Mouse (Mus musculus) midbrain, embryonic 14.5 days (tissue): Measurements from ENCODE around the gene Isca1. TPM values are rescaled to one million over a fixed set of nuclear protein-coding genes. Genes with fewer than 3 reads are reported as not detected.
A peak's percentile ranks its signal among the peaks of the same experiment; 100 is the strongest.
"Not testable (repeated sequence)": the region's sequence is repeated elsewhere in the genome, so short reads cannot be mapped to it uniquely, and the experiment has no call there.

Experiments
- ATAC-seq: fragments of 200-750 bp; cut with Nextera tagmentation; 2 replicates; pipeline ENCODE4 v1.8.0; 2017; ENCODE audit warnings: moderate number of reproducible peaks, moderate library complexity; ENCODE audit not compliant: low FRiP score, low TSS enrichment
- DNase-seq: peaks from one replicate; pipeline ENCODE4 v3.0.0-alpha.2; 2015
- H3K27ac ChIP-seq: fragments of 300-500 bp; sonication (generic); replicated peaks from 2 replicates; pipeline ENCODE4 v1.5.1; 2014; ENCODE audit warnings: mild to moderate bottlenecking, low read depth, low read length, moderate library complexity
- H3K27me3 ChIP-seq: fragments of 300-500 bp; sonication (generic); 2 replicates; pipeline ENCODE4 v1.6.1; 2014; ENCODE audit warnings: low read length, control low read depth, mixed read lengths; ENCODE audit not compliant: control insufficient read depth, insufficient read depth
- H3K36me3 ChIP-seq: fragments of 300-500 bp; sonication (generic); 2 replicates; pipeline ENCODE4 v1.6.1; 2014; ENCODE audit warnings: low read length, control low read depth; ENCODE audit not compliant: control insufficient read depth, insufficient read depth
- H3K4me1 ChIP-seq: fragments of 300-500 bp; sonication (generic); 2 replicates; pipeline ENCODE4 v1.6.1; 2014; ENCODE audit warnings: mild to moderate bottlenecking, antibody characterized with exemption, low read length, control low read depth; ENCODE audit not compliant: control insufficient read depth, insufficient read depth
- H3K4me2 ChIP-seq: fragments of 300-500 bp; sonication (generic); 2 replicates; pipeline ENCODE4 v1.6.1; 2014; ENCODE audit warnings: mild to moderate bottlenecking, low read length, moderate library complexity
- H3K4me3 ChIP-seq: fragments of 300-500 bp; sonication (generic); replicated peaks from 2 replicates; pipeline ENCODE4 v1.5.1; 2014; ENCODE audit warnings: low read depth, low read length
- H3K9ac ChIP-seq: fragments of 300-500 bp; sonication (generic); replicated peaks from 2 replicates; pipeline ENCODE4 v1.6.1; 2014; ENCODE audit warnings: mild to moderate bottlenecking, low read length, moderate library complexity
- H3K9me3 ChIP-seq: fragments of 300-500 bp; sonication (generic); 2 replicates; pipeline ENCODE4 v1.6.1; 2016; ENCODE audit warnings: low read length, control low read depth, mixed read lengths; ENCODE audit not compliant: control insufficient read depth
- WGBS: fragments of 180-500 bp; shearing (Covaris S2); extraction: QIAGEN DNeasy Blood & Tissue Kit; methylation state at CpG from one replicate; pipeline ENCODE4 v1.1.7; 2014; 5-methylcytosine and 5-hydroxymethylcytosine counted together
- polyA plus RNA-seq: library from polyadenylated mRNA; unstranded; fragments of >200 nt; fragmentation: Nextera tagmentation; extraction: Ambion mirVana; gene quantifications from 2 replicates; pipeline ENCODE4 v1.2.1, GENCODE M21; 2014

Gene Isca1
- polyA plus RNA-seq, 1 experiment from 2014 or later = 194 TPM

DNA sequence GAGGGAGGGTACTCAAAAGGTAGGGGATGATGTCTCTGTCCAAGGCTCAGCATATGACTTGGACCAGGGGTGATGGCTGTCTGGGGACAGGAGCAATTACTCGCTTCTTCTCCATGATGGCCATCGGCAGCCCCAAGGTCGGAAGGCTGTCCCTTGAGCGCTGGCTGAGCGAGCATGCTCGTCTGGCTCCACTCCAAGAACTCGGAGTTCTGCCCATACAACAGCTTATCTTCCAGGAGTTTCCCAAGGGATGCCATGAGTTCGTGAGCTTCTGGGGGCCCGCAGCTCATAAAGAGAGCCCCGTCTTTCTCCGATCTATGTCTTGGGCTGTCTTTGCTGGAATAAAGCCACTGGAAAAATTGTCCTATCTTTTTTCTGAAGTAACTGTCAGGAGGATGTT, 28.5 kb downstream of the Isca1 start:
- Histone ChIP-seq H3K9me3 (no peaks in the 10 kb centered on the region), H3K4me2 (no peak overlapping the region), H3K9ac (no peak overlapping the region), H3K27ac (no peak overlapping the region), H3K4me3 (no peak overlapping the region), H3K4me1 (no peaks in the 10 kb centered on the region), H3K27me3 (no peaks in the 10 kb centered on the region), H3K36me3 (no peaks in the 10 kb centered on the region)
- ATAC-seq (no peak), DNase-seq (no peak)
- 95% methylated on average over 11 of the region's 11 CpGs for WGBS

DNA sequence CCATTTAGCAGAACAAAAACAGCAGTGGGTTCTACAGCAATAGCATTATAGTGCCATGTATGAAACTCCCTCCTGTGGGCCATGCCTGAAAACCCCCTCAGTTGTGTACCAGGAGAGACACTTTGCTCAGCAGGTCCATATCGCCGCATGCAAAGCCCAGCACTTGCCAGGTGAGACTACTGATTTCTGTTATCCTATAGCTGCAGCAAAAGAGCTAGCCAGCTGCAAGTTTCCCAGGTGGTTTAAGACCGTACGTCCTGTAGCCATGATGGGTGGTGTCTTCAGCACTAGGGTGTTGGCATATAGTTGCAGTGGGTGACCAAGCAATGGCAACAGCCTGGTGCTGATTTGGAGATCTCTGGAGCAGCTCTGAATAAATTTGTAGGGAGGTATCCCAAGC, 30.2 kb downstream of the Isca1 start:
- no peak overlapping the region for H3K4me3 ChIP-seq
- no peaks in the 10 kb centered on the region for H3K4me1 ChIP-seq
- ATAC-seq (no peak), DNase-seq (no peak)
- no peaks in the 10 kb centered on the region for H3K9me3 ChIP-seq
- no peak overlapping the region for H3K4me2 ChIP-seq
- WGBS = 92% methylated on average over 4 of the region's 4 CpGs
- H3K9ac ChIP-seq = no peak overlapping the region
- H3K27me3 ChIP-seq = no peaks in the 10 kb centered on the region
- no peaks in the 10 kb centered on the region for H3K36me3 ChIP-seq
- H3K27ac ChIP-seq = no peak overlapping the region

DNA sequence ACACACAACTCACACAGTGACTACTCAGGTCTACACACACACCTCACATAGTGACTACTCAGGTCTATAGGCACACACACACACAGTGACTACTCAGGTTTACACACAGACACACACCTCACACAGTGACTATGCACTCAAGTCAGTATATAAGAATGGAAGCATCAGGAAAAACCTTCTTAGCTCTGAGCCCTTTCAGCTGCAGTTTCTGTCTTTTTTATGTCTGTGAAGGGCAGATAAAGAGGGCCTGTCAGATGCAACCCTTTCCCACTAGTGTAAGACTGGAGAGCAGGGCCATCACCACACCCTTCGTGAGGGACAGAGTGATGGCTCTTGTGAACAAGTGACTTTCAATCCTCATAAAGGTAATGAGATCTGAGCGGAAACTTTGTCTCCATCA, 31.2 kb downstream of the Isca1 start:
- Histone ChIP-seq H3K4me2 (no peak overlapping the region), H3K4me3 (no peak overlapping the region), H3K36me3 (no peaks in the 10 kb centered on the region), H3K27me3 (no peaks in the 10 kb centered on the region), H3K9ac (no peak overlapping the region), H3K9me3 (no peaks in the 10 kb centered on the region), H3K27ac (no peak overlapping the region), H3K4me1 (no peaks in the 10 kb centered on the region)
- ATAC-seq = no peak
- no peak for DNase-seq
- 84% methylated on average over 2 of the region's 2 CpGs for WGBS

DNA sequence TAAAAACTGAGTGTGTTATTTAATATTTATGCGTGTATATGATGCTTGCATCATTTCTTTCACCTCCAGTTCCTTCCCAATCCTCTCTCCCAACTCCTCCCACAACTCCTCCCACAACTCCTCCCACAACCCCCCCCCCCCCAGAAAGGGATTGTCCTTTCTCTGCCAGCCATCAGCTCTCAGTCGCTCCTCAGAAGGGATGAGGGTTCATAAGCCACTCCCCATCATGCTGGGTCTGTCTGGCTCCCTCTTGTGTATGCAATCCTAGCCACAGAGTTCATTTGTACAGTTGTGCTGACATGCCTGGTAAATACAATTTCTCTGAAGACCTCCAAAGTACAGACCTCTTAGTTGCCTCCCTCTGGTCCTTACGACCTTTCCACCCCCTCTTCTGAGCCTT, 34.4 kb downstream of the Isca1 start:
- no peak overlapping the region for H3K9ac ChIP-seq
- H3K4me2 ChIP-seq = no peak overlapping the region
- no peak for ATAC-seq
- WGBS = 30% methylated on average over 3 of the region's 3 CpGs
- no peaks in the 10 kb centered on the region for H3K4me1 ChIP-seq
- no peak overlapping the region for H3K27ac ChIP-seq
- peak; percentile 41 for DNase-seq
- no peaks in the 10 kb centered on the region for H3K36me3 ChIP-seq
- H3K4me3 ChIP-seq = no peak overlapping the region
- H3K27me3 ChIP-seq = no peaks in the 10 kb centered on the region
- H3K9me3 ChIP-seq = no peaks in the 10 kb centered on the region

DNA sequence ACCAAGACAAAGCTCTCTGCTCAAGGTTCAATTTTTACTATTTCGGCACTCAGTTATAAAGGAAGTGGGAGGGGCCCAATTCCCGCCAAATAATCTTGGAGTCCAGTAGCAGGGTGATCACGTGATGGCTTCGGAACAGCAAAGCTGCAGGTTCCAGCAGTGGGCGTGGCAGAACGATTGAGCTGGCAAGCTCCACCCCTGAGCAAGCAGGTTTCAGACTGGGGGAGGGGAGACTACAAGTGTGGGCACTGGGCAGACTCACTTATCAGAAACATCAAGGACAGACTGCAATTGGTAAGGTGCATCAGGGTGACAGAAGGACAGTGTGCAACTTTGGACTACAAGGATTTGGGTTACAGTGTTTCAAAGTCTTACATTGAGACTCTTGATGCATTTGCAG, 35.3 kb downstream of the Isca1 start:
- H3K27me3 ChIP-seq, ATAC-seq: not testable (repeated sequence)
- WGBS = 41% methylated on average over 6 of the region's 6 CpGs

DNA sequence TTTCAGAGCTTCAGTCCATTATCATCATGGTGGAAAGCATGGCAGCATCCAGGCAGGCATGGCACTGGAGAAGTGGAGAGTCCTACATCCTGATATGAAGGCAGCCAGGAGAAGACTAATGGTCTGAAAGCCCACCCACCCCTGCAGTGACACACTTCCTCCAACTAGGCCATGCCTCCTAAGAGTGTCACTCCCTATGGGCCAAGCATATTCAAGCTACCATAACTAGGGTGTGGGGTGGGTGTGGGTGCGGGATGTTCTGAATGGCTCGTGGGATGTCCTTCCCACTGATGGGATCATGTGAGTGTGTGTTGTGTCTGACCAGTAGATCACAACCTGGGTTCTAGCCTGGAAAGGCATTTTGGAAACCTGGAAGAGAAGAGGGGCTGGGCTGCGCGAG, 35.7 kb downstream of the Isca1 start:
- no peak for ATAC-seq

More for the DNA sequence above, 35.3 kb downstream of the Isca1 start:
- H3K9ac ChIP-seq, DNase-seq, H3K4me2 ChIP-seq, H3K36me3 ChIP-seq, H3K4me1 ChIP-seq, H3K4me3 ChIP-seq, H3K9me3 ChIP-seq, H3K27ac ChIP-seq: not testable (repeated sequence)

DNA sequence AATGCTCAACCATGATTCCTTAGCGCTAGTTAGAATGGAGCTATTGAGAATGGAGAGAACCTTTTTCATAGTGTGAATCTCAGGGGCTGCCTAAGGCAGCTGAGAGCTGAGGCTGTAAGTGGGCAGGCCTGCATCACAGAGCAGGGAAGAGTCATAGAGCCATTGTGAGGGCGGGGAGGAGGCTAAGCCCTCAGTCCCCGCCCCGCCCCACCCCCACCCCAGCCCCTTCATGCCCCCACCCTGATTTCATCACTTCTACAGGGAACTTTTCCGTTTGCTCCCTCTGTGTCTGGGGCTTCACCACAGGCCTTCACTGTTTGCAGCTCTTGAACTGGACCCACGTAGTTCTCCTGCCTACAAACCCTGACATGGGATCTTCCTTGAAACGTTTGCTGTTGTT, 38.0 kb downstream of the Isca1 start, which contains the start of gene Spata31d1d:
Gene Spata31d1d (minus strand): TSS at position 101 of the 400 bp plus-strand sequence.
- no peak within 1 kb of the TSS for H3K4me3 ChIP-seq
- no peaks in the 10 kb centered on the region for H3K27me3 ChIP-seq
- H3K4me2 ChIP-seq = no peak within 1 kb of the TSS
- 46% methylated on average over 7 of the region's 7 CpGs for WGBS
- ATAC-seq (no peak), DNase-seq (no peak)
- no peaks in the 10 kb centered on the region for H3K36me3 ChIP-seq
- no peaks in the 10 kb centered on the region for H3K9me3 ChIP-seq
- H3K9ac ChIP-seq = no peak within 1 kb of the TSS
- no peak within 1 kb of the TSS for H3K27ac ChIP-seq
- H3K4me1 ChIP-seq = no peaks in the 10 kb centered on the region

More for the DNA sequence above, 35.7 kb downstream of the Isca1 start:
- no peak for DNase-seq
- H3K4me1 ChIP-seq = no peaks in the 10 kb centered on the region
- no peaks in the 10 kb centered on the region for H3K27me3 ChIP-seq
- no peaks in the 10 kb centered on the region for H3K9me3 ChIP-seq
- 89% methylated on average over 2 of the region's 4 CpGs for WGBS
- no peaks in the 10 kb centered on the region for H3K36me3 ChIP-seq
- no peak overlapping the region for H3K27ac ChIP-seq
- no peak overlapping the region for H3K4me2 ChIP-seq
- H3K9ac ChIP-seq = no peak overlapping the region
- H3K4me3 ChIP-seq = no peak overlapping the region

DNA sequence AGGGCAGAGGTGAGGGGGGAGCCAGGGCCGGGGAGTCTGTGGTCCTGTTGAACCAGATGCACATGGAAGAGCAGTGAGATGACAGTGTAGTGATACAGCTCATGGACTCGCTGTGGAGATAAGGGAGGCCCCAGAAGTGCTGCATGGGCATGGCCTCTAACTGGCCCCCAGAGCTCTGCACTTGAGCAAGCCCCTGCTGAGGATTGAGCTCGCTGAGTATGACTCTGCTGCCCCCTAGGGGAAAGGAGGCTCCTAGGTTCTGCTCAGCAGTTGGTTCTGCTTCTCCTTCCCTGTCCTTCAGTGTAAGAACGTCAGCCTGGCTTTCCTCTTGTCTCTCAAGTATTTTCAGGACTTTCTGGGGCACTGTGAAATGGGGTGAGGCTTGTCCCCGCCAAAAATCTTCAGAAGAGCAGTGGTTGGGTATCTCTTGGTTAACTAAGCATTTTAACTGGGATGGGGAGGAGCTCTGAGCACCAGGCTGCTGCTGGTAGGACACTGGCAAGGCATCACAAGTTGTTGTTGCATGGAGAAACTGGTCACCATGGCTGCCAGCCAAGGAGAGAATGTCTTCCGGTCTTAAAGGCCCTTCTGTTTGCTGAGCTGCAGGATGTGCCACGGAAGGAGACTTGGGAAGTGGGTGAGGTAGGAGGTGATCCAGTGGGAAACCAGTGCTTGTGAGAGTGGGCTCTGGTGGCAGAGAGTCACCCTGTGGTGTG, 41.1 kb downstream of the Isca1 start:
- DNase-seq (peak; percentile 93), ATAC-seq (peak; percentile 80)
- Histone ChIP-seq H3K9me3 (no peaks in the 10 kb centered on the region), H3K4me2 (no peak overlapping the region), H3K4me3 (no peak overlapping the region), H3K27ac (no peak overlapping the region), H3K27me3 (no peaks in the 10 kb centered on the region), H3K36me3 (no peaks in the 10 kb centered on the region), H3K9ac (no peak overlapping the region), H3K4me1 (no peaks in the 10 kb centered on the region)
- WGBS = 28% methylated on average over 7 of the region's 7 CpGs

DNA sequence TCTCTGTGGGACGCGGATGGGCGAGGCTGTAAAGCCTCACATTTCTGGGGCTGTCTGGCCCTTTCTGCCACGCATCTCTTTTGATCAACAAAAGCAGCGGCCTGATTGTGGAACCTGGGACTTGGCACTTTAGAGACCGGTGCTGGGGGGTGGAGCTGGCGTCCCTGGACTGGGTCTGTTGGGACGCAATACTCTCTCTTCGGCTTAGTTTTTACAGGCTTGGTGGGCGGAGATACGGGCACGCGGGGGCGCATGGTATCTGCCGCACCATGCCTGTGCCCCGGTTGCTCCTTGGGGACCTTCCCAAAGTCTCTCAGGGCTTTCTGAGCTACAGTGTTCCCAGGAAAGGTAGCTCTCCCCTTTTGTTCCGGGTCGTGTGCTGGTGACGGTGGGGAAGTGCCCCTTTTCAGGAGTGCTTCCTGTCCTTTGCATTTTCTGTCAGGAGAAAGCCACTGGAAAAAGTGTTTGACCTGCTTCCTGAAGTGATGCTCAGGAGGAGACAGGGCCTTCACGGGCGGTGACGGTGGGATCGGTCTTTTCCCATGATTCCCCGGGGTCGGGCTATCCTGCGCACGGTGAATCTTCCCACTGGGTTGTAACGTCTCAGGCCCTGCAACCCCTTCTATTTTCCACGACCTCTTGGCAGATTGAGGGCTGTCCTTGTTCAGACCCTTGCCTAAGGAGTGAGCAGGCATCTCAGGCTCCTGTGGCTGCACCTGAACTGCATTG, 43.3 kb downstream of the Isca1 start:
- Histone ChIP-seq H3K9me3 (no peaks in the 10 kb centered on the region), H3K36me3 (no peaks in the 10 kb centered on the region), H3K4me3 (no peak overlapping the region; the same call in 1 of the 2 replicates), H3K4me2 (peak overlapping the region; percentile 41), H3K4me1 (no peaks in the 10 kb centered on the region), H3K27me3 (no peaks in the 10 kb centered on the region), H3K27ac (no peak overlapping the region), H3K9ac (no peak overlapping the region)
- 34% methylated on average over 29 of the region's 29 CpGs for WGBS
- ATAC-seq (no peak), DNase-seq (no peak)
